Mouse (Mus musculus): Measurements from ENCODE around the gene Mtcl1. TPM values are rescaled to one million over a fixed set of nuclear protein-coding genes. Genes with fewer than 3 reads are reported as not detected.

Mtcl1 gene
- polyA plus RNA-seq, 1 experiment from 2014 or later: 27.7 TPM

- H3K4me3 ChIP-seq (replicated peaks): no peak overlapping the region
- H3K9ac ChIP-seq (replicated peaks): no peak overlapping the region
- H3K27me3 ChIP-seq (replicated peaks): no peaks in the 10 kb centered on the region
- H3K4me2 ChIP-seq: no peak overlapping the region
- peaks cover 7% of the 10 kb centered on the region; the same call in 1 of the 2 replicates for H3K4me1 ChIP-seq
- WGBS: 72% methylated on average over 14 of the region's 14 CpGs
- H3K36me3 ChIP-seq: peaks cover 10% of the 10 kb centered on the region
- no peak for ATAC-seq (ENCODE audit: low FRiP score)
- no peaks in the 10 kb centered on the region for H3K9me3 ChIP-seq (replicated peaks)
- no peak overlapping the region for H3K27ac ChIP-seq (replicated peaks)
These were observed 74.8 kb downstream of the Mtcl1 start for GRCm38 (mm10) chr17:66374633-66375272.

GRCm38 (mm10) chr17:66370867-66371266 lies 78.7 kb downstream of the Mtcl1 start:
- no peak overlapping the region for H3K27ac ChIP-seq (replicated peaks)
- no peaks in the 10 kb centered on the region for H3K9me3 ChIP-seq (replicated peaks)
- peaks cover 7% of the 10 kb centered on the region; the same call in 1 of the 2 replicates for H3K4me1 ChIP-seq
- H3K4me2 ChIP-seq: no peak overlapping the region
- H3K9ac ChIP-seq (replicated peaks): no peak overlapping the region
- H3K4me3 ChIP-seq (replicated peaks): no peak overlapping the region
- peaks cover 8% of the 10 kb centered on the region; the same call in 1 of the 2 replicates for H3K36me3 ChIP-seq
- ATAC-seq (ENCODE audit: low FRiP score): no peak
- H3K27me3 ChIP-seq (replicated peaks): no peaks in the 10 kb centered on the region
- 86% methylated on average over 9 of the region's 9 CpGs for WGBS

- Histone ChIP-seq H3K4me3 (replicated peaks) (no peak overlapping the region), H3K4me2 (no peak overlapping the region), H3K27ac (replicated peaks) (no peak overlapping the region), H3K4me1 (peaks cover 3% of the 10 kb centered on the region; the same call in 1 of the 2 replicates), H3K9me3 (replicated peaks) (no peaks in the 10 kb centered on the region), H3K27me3 (replicated peaks) (no peaks in the 10 kb centered on the region), H3K9ac (replicated peaks) (no peak overlapping the region), H3K36me3 (peaks cover 8% of the 10 kb centered on the region; the same call in 1 of the 2 replicates)
- 68% methylated on average over 6 of the region's 6 CpGs for WGBS
- ATAC-seq (ENCODE audit: low FRiP score): no peak
These were observed 79.8 kb downstream of the Mtcl1 start for GRCm38 (mm10) chr17:66369777-66370176.

DNA sequence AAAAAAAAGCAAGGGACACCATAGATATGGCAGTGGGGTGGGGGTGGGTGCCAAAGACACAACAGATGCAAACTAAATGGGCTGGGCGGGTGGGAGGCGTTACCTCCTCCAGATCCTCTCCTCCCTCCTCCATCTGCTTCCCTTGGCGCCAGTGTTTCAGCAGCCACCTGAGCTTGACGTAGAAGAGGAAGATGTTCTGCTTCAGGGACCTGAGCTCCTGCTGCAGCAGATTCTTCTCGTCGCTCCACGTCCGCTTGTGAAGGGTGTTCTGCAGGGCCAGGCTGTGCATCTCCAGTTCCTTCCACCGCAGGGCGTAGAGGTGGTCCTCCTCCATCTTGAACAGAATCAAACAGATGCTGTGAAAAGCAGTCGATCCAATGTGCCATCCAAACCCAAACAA lies 81.4 kb downstream of the Mtcl1 start:
- no peak overlapping the region for H3K27ac ChIP-seq (replicated peaks)
- H3K36me3 ChIP-seq: peaks cover 14% of the 10 kb centered on the region; the same call in 1 of the 2 replicates
- no peak for ATAC-seq (ENCODE audit: low FRiP score)
- no peak overlapping the region for H3K4me3 ChIP-seq (replicated peaks)
- no peak overlapping the region for H3K4me2 ChIP-seq
- no peaks in the 10 kb centered on the region for H3K27me3 ChIP-seq (replicated peaks)
- no peaks in the 10 kb centered on the region for H3K4me1 ChIP-seq
- no peaks in the 10 kb centered on the region for H3K9me3 ChIP-seq (replicated peaks)
- 80% methylated on average over 11 of the region's 11 CpGs for WGBS
- no peak overlapping the region for H3K9ac ChIP-seq (replicated peaks)

GRCm38 (mm10) chr17:66365664-66366063 lies 83.9 kb downstream of the Mtcl1 start:
- WGBS: 97% methylated on average over 1 of the region's 1 CpGs
- no peaks in the 10 kb centered on the region for H3K4me1 ChIP-seq
- H3K4me2 ChIP-seq: no peak overlapping the region
- H3K9ac ChIP-seq (replicated peaks): no peak overlapping the region
- no peaks in the 10 kb centered on the region for H3K9me3 ChIP-seq (replicated peaks)
- no peak overlapping the region for H3K4me3 ChIP-seq (replicated peaks)
- no peaks in the 10 kb centered on the region for H3K27me3 ChIP-seq (replicated peaks)
- no peak for ATAC-seq (ENCODE audit: low FRiP score)
- no peak overlapping the region for H3K27ac ChIP-seq (replicated peaks)
- H3K36me3 ChIP-seq: peaks cover 14% of the 10 kb centered on the region; the same call in 1 of the 2 replicates

DNA sequence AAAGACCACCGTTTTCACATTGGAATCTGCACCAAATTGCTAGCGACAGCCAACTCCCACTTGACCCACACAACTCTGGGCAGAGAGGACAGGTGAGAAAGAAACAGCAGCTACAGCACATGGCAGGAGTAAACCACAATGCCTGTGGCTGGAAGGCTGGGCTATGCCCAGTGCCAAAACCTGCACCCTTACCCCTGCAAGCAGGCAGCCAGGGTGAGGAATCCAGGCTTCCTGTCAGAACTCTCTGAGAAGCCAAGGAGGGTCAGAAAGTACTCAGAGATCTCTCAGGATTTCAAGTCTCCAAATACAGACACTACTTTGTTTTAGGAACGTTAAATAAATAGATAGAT lies 84.3 kb downstream of the Mtcl1 start:
- Histone ChIP-seq H3K4me2 (no peak overlapping the region), H3K9me3 (replicated peaks) (no peaks in the 10 kb centered on the region), H3K27me3 (replicated peaks) (no peaks in the 10 kb centered on the region), H3K36me3 (peaks cover 14% of the 10 kb centered on the region; the same call in 1 of the 2 replicates), H3K4me1 (no peaks in the 10 kb centered on the region), H3K27ac (replicated peaks) (no peak overlapping the region), H3K9ac (replicated peaks) (no peak overlapping the region), H3K4me3 (replicated peaks) (no peak overlapping the region)
- 96% methylated on average over 3 of the region's 3 CpGs for WGBS
- no peak for ATAC-seq (ENCODE audit: low FRiP score)

DNA sequence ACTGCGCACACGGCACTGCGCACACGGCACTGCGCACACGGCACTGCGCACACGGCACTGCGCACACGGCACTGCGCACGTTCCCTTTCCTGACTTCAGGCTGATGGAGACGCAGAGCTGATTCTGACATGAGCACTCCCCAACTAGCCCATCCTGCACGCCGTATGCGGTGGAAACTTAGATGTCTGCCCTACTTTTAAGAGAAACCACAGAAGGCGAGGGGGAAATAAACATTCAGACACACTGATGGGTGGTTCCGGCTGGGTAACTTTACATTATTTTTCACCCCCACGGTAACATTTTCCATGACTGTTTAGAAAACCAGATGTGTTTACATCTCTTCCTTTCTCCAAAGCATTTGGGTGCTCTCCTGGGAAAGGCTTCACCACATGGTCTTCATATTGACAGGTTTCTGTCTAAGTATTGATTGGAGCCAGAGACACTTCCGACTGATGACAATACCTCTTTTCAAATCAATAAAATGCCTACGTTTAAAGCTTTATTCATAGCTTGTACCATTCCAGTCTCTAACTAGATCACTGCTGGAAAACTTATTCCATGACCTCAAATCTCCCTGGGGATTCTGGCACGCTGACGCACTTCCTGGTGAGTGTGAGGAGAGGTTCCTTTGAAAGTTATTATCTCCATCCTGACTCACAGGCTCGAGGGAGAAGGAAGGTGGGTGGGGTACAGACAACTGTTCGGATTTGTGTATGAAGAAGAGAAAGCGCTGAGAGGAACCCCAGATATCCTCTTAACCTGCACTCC lies 84.8 kb downstream of the Mtcl1 start:
- Histone ChIP-seq H3K9ac (replicated peaks) (no peak overlapping the region), H3K27me3 (replicated peaks) (no peaks in the 10 kb centered on the region), H3K9me3 (replicated peaks) (no peaks in the 10 kb centered on the region), H3K27ac (replicated peaks) (no peak overlapping the region), H3K36me3 (peaks cover 14% of the 10 kb centered on the region; the same call in 1 of the 2 replicates), H3K4me1 (no peaks in the 10 kb centered on the region), H3K4me2 (no peak overlapping the region), H3K4me3 (replicated peaks) (no peak overlapping the region)
- ATAC-seq (ENCODE audit: low FRiP score): no peak
- 88% methylated on average over 26 of the region's 26 CpGs for WGBS

- H3K36me3 ChIP-seq: peaks cover 14% of the 10 kb centered on the region; the same call in 1 of the 2 replicates
- H3K4me3 ChIP-seq (replicated peaks): no peak overlapping the region
- no peaks in the 10 kb centered on the region for H3K9me3 ChIP-seq (replicated peaks)
- WGBS: 90% methylated on average over 35 of the region's 36 CpGs
- no peak for ATAC-seq (ENCODE audit: low FRiP score)
- no peak overlapping the region for H3K4me2 ChIP-seq
- no peak overlapping the region for H3K27ac ChIP-seq (replicated peaks)
- H3K27me3 ChIP-seq (replicated peaks): no peaks in the 10 kb centered on the region
- H3K9ac ChIP-seq (replicated peaks): no peak overlapping the region
- no peaks in the 10 kb centered on the region for H3K4me1 ChIP-seq
These were observed 85.6 kb downstream of the Mtcl1 start for GRCm38 (mm10) chr17:66363852-66364524.

- Histone ChIP-seq H3K27me3 (replicated peaks) (no peaks in the 10 kb centered on the region), H3K9me3 (replicated peaks) (no peaks in the 10 kb centered on the region), H3K36me3 (peaks cover 18% of the 10 kb centered on the region; the same call in 1 of the 2 replicates), H3K27ac (replicated peaks) (no peak overlapping the region), H3K4me1 (peaks cover 4% of the 10 kb centered on the region; the same call in 1 of the 2 replicates), H3K4me2 (no peak overlapping the region), H3K9ac (replicated peaks) (no peak overlapping the region), H3K4me3 (replicated peaks) (no peak overlapping the region)
- ATAC-seq (ENCODE audit: low FRiP score): no peak
- WGBS: 74% methylated on average over 15 of the region's 15 CpGs
These were observed 87.1 kb downstream of the Mtcl1 start for GRCm38 (mm10) chr17:66362287-66363016.

DNA sequence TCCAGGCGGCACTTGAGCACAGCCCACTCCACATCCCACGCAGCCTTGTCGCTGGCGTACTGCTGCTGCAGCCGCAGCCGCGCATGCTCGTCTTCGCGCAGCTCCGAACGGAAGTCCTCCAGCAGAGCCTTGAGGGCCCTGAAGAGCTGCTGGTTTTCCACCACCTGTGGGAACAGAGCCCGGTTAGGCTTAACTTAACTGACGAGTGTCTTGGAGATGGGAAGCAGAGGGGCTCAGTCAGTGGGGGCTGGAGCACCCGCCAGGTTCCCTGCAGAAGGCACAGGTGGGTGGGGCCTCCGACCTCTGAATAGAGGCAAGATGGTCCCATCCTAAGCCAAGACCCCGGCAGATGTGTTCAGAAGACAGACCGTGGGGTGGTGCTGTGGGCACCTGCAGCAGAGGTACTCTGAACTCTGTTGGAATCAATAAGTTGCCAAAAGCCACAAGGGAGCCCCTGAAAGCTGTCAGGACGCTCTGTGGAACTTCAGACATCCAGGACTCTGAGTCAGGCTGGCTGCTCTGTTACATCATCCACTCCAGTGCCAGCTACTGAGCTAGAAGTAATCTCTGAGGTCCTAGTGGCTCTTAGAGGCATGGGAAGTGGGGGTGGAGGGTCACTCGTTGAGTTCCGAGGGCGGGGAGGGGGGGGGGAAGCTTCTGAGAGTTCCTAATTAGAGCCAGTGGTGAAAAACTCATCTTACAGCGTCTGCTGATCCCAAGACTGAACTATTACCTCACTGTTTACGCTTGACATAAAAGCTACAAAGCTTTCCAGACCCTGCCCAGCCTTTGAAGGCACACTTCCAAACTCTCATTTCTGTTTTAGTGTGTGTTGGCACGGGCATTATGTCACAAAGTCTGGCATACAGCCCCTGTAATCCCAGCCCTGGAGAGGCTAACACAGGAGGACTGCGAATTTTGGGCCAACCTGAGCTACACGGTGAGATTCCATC lies 91.2 kb downstream of the Mtcl1 start:
- WGBS: 80% methylated on average over 27 of the region's 27 CpGs
- Histone ChIP-seq H3K4me1 (peaks cover 10% of the 10 kb centered on the region), H3K27me3 (replicated peaks) (no peaks in the 10 kb centered on the region)

More for the DNA sequence above, 91.2 kb downstream of the Mtcl1 start:
- H3K9ac ChIP-seq (replicated peaks): no peak overlapping the region
- ATAC-seq (ENCODE audit: low FRiP score): no peak
- no peak overlapping the region for H3K4me2 ChIP-seq
- H3K36me3 ChIP-seq: peaks cover 17% of the 10 kb centered on the region
- H3K4me3 ChIP-seq (replicated peaks): no peak overlapping the region
- H3K27ac ChIP-seq (replicated peaks): no peak overlapping the region
- H3K9me3 ChIP-seq (replicated peaks): no peaks in the 10 kb centered on the region
